In genomic region chr5:102113009-102113408, GRCm38 (mm10) we compare ENCODE assay signal across 8 mouse cellular contexts. TPM values are rescaled to one million over a fixed set of nuclear protein-coding genes. Genes with fewer than 3 reads are reported as not detected.
DNase-seq lines count a peak whose midpoint lies in the region; ATAC-seq lines count a peak whose summit lies in the region.
"Had no signal": no experiment of that assay in that cellular context is flagged by ENCODE, and none has a peak within 500 bp of the region (broad histone marks: within the 10 kb centered on the region; RNA-seq: fewer than 3 reads in every experiment).

No protein-coding gene starts in this region.

- WGBS in hindbrain, embryonic 16.5 days, result 61% methylated on average over 14 of the region's 14 CpGs
- whole genome bisulfite sequencing in hindbrain, embryonic 11.5 days, result 54% methylated on average over 14 of the region's 14 CpGs
- 38% methylated on average over 14 of the region's 14 CpGs for WGBS in intestine, embryonic 16.5 days

- no peaks in the 10 kb centered on the region for H3K36me3 ChIP-seq in hindbrain, embryonic 16.5 days (ENCODE audit: control insufficient read depth, insufficient read depth, low read length)
- no peaks in the 10 kb centered on the region for H3K36me3 ChIP-seq in hindbrain, embryonic 11.5 days (ENCODE audit: control insufficient read depth, insufficient read depth, low read length)
- no peaks in the 10 kb centered on the region for H3K36me3 ChIP-seq in intestine, embryonic 16.5 days (ENCODE audit: control insufficient read depth, insufficient read depth, low read length)

- DNase-seq in hindbrain, embryonic 11.5 days (ENCODE audit: low spot score), result no peak
- peak; percentile 28 to 49 for DNase-seq in right cerebral cortex, adult 2 months (ENCODE audit: low spot score in 2 of 2)
- no peak for DNase-seq in right cerebral cortex, postnatal 4 days
- DNase-seq in gastrocnemius, postnatal 4 days (ENCODE audit: low spot score in 2 of 2), result no peak

- H3K27ac ChIP-seq in hindbrain, embryonic 16.5 days (ENCODE audit: low read depth, low read length), result no peak overlapping the region
- H3K27ac ChIP-seq in hindbrain, embryonic 11.5 days (ENCODE audit: low read depth, low read length), result no peak overlapping the region
- H3K27ac ChIP-seq in intestine, embryonic 16.5 days (ENCODE audit: low read length), result no peak overlapping the region

- no peaks in the 10 kb centered on the region for H3K9me3 ChIP-seq in hindbrain, embryonic 16.5 days (ENCODE audit: control insufficient read depth, low read length)
- no peaks in the 10 kb centered on the region for H3K9me3 ChIP-seq in hindbrain, embryonic 11.5 days (ENCODE audit: control insufficient read depth, low read length)
- H3K9me3 ChIP-seq in intestine, embryonic 16.5 days (ENCODE audit: control insufficient read depth, low read length), result no peaks in the 10 kb centered on the region

- H3K27me3 ChIP-seq in hindbrain, embryonic 16.5 days (replicated peaks; ENCODE audit: control insufficient read depth, insufficient read depth, low read length), result no peaks in the 10 kb centered on the region
- H3K27me3 ChIP-seq in hindbrain, embryonic 11.5 days (ENCODE audit: control insufficient read depth, insufficient read depth, low read length), result no peaks in the 10 kb centered on the region
- H3K27me3 ChIP-seq in intestine, embryonic 16.5 days (replicated peaks; ENCODE audit: control insufficient read depth, insufficient read depth, low read length), result no peaks in the 10 kb centered on the region

- ATAC-seq in hindbrain, embryonic 16.5 days, result 0 out of 2 replicates have a peak, but pooled peaks have one; percentile 39
- ATAC-seq in hindbrain, embryonic 11.5 days (ENCODE audit: low FRiP score), result no peak
- ATAC-seq in intestine, embryonic 16.5 days, result no peak
- ATAC-seq in granulocyte monocyte progenitor cell, adult 5-6 weeks (replicated peaks; ENCODE audit: poor library complexity, severe bottlenecking), result no peak

- H3K4me2 ChIP-seq in hindbrain, embryonic 16.5 days (ENCODE audit: low read length), result peak overlapping the region; percentile 9; the same call in 1 of the 2 replicates
- H3K4me2 ChIP-seq in hindbrain, embryonic 11.5 days (replicated peaks; ENCODE audit: low read depth, low read length), result no peak overlapping the region
- H3K4me2 ChIP-seq in intestine, embryonic 16.5 days (ENCODE audit: low read depth, low read length), result no peak overlapping the region

- H3K4me1 ChIP-seq in hindbrain, embryonic 16.5 days (ENCODE audit: control insufficient read depth, insufficient read depth, low read depth, low read length), result peaks cover 10% of the 10 kb centered on the region; the same call in 1 of the 2 replicates
- H3K4me1 ChIP-seq in hindbrain, embryonic 11.5 days (replicated peaks; ENCODE audit: control insufficient read depth, insufficient read depth, low read length), result no peaks in the 10 kb centered on the region
- no peaks in the 10 kb centered on the region for H3K4me1 ChIP-seq in intestine, embryonic 16.5 days (ENCODE audit: control insufficient read depth, insufficient read depth, low read length)

- no peak overlapping the region for H3K9ac ChIP-seq in hindbrain, embryonic 16.5 days (ENCODE audit: low read depth, low read length)
- H3K9ac ChIP-seq in hindbrain, embryonic 11.5 days (ENCODE audit: low read depth, low read length), result no peak overlapping the region
- H3K9ac ChIP-seq in intestine, embryonic 16.5 days (ENCODE audit: low read depth, low read length), result no peak overlapping the region

- no peak overlapping the region for H3K4me3 ChIP-seq in hindbrain, embryonic 16.5 days (ENCODE audit: low read length)
- H3K4me3 ChIP-seq in hindbrain, embryonic 11.5 days (ENCODE audit: low read depth, low read length), result no peak overlapping the region
- H3K4me3 ChIP-seq in intestine, embryonic 16.5 days (ENCODE audit: low read length), result peak overlapping the region; percentile 7; the same call in 1 of the 2 replicates
- H3K4me3 ChIP-seq: myocyte had no signal

RNA-seq across cellular contexts. Expression of gene Wdfy3, which starts 43.3 kb away (rescaled TPM):
- polyA plus RNA-seq in hindbrain, embryonic 16.5 days (2015; fragmentation: Nextera tagmentation; extraction: Ambion mirVana), result 22.5 and 25.4 TPM in 2 replicates
- polyA plus RNA-seq in hindbrain, embryonic 11.5 days (2014; fragmentation: Nextera tagmentation; extraction: Ambion mirVana), result 25.9 and 33.2 TPM in 2 replicates
- 7.5 and 9.0 TPM in 2 replicates for polyA plus RNA-seq in intestine, embryonic 16.5 days (2015; fragmentation: Nextera tagmentation; extraction: Ambion mirVana)
- total RNA-seq in gastrocnemius, postnatal 4 days (2021), result 10 to 100 TPM; 40.9 to 41.4 TPM
- total RNA-seq in granulocyte monocyte progenitor cell, adult 5-6 weeks (2014; fragmentation: Nextera tagmentation), result 11.2 and 15.5 TPM in 2 replicates
- total RNA-seq in granulocyte monocyte progenitor cell, adult 5-6 weeks (2017), result 5.0 and 6.2 TPM in 2 replicates

Comparison
In these comparisons a context has a peak if more than half of its experiments do, and no peak if none do; other contexts are left out.
1. DNase-seq: peak in right cerebral cortex, adult 2 months (2 of 2); none in hindbrain, embryonic 11.5 days (single experiment), right cerebral cortex, postnatal 4 days (single experiment) and gastrocnemius, postnatal 4 days (0 of 2).